10 mouse cellular contexts compared by ENCODE assay signal in the genomic region with DNA sequence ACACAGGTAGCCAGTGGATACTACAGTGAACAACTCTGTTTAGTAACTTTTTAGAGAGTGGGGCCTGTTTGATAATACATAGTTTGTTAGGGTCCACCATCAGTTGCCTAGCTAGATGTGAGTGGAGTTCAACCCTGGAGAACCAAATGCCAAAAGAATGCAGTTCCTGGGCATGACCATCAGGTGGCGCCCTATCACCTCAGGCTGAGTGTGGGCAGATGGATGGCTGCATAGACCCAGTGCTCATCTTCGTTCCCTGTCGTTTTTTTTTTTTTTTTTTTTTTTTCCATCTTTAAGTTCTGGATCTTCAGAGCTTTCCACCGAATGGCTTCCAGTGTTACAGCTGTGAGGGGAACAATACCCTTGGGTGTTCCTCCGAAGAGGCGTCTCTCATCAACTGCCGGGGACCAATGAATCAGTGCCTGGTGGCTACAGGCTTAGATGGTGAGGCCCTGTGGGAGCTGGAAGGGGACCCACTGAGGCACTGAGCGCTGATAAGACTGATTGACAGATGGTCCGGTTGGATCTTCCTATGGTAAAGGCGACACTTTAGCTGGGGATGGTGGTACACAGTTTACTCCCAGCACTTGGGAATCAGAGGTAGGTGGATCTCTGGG. TPM values are rescaled to one million over a fixed set of nuclear protein-coding genes. Genes with fewer than 3 reads are reported as not detected.
A peak's percentile ranks its signal among the peaks of the same experiment; 100 is the strongest.
DNase-seq lines count a peak whose midpoint lies in the region; ATAC-seq and TF ChIP-seq lines count a peak whose summit lies in the region.
"Had no signal": no experiment of that assay in that cellular context is flagged by ENCODE, and none has a peak within 500 bp of the region (broad histone marks: within the 10 kb centered on the region; RNA-seq: fewer than 3 reads in every experiment).

No protein-coding gene starts in this region.

- H3K27me3 ChIP-seq in forebrain, postnatal 0 days (ENCODE audit: insufficient read depth, low read length) = no peaks in the 10 kb centered on the region
- H3K27me3 ChIP-seq in liver, adult 2 months (ENCODE audit: control insufficient read depth, insufficient read depth, low read length) = no peaks in the 10 kb centered on the region
- H3K27me3 ChIP-seq in testis, adult 2 months (ENCODE audit: control insufficient read depth, insufficient read depth, low read length) = no peaks in the 10 kb centered on the region

- no peaks in the 10 kb centered on the region for H3K9me3 ChIP-seq in forebrain, postnatal 0 days (ENCODE audit: low read length)

- TF ChIP-seq CTCF in forebrain, postnatal 0 days (IDR thresholded peaks at IDR 0.05; ENCODE audit: low read depth) = peak; percentile 90
- TF ChIP-seq CTCF in liver, adult 2 months (IDR thresholded peaks at IDR 0.05; ENCODE audit: low read depth, low read length) = peak; percentile 98
- TF ChIP-seq CTCF in testis, adult 2 months (IDR thresholded peaks at IDR 0.05; ENCODE audit: control insufficient read depth, insufficient read depth, insufficient replicate concordance, low read depth, low read length) = peak; percentile 96

- 45% methylated on average over 10 of the region's 10 CpGs for WGBS in forebrain, postnatal 0 days
- 55% methylated on average over 10 of the region's 10 CpGs for WGBS in liver, adult 2 months

- peak; percentile 74 to 81 for DNase-seq in left cerebral cortex, adult 18-20 months (ENCODE audit: low spot score in 2 of 2)
- no peak for DNase-seq in left cerebral cortex, adult 11 months (ENCODE audit: low spot score)
- peak; percentile 81 to 82 for DNase-seq in cerebellum, adult 18-20 months
- DNase-seq in forebrain, postnatal 0 days = peak; percentile 58
- peak; percentile 43 to 62 for DNase-seq in kidney, adult 8-10 months
- DNase-seq in liver, adult 2 months (ENCODE audit: extremely low read depth, low read depth, low spot score) = peak; percentile 56
- DNase-seq in naive thymus-derived CD4-positive, alpha-beta T cell, adult 2 months (ENCODE audit: low read depth) = peak; percentile 87

- ATAC-seq in forebrain, postnatal 0 days = peak; percentile 46; the same call in 1 of the 2 replicates

- H3K27ac ChIP-seq in forebrain, postnatal 0 days (ENCODE audit: low read depth, low read length) = no peak overlapping the region
- peak overlapping the region; percentile 77 for H3K27ac ChIP-seq in liver, adult 2 months (replicated peaks; ENCODE audit: insufficient read depth, low read depth, low read length)
- no peak overlapping the region for H3K27ac ChIP-seq in testis, adult 2 months (ENCODE audit: control insufficient read depth, insufficient read depth, low read depth, low read length)

- 0 out of 2 replicates have a peak, but pooled peaks cover 5% of the 10 kb centered on the region for H3K4me1 ChIP-seq in forebrain, postnatal 0 days (ENCODE audit: insufficient read depth)
- H3K4me1 ChIP-seq in liver, adult 2 months (ENCODE audit: control insufficient read depth, insufficient read depth, low read length) = peaks cover 6% of the 10 kb centered on the region
- peaks cover 20% of the 10 kb centered on the region for H3K4me1 ChIP-seq in testis, adult 2 months (ENCODE audit: control insufficient read depth, insufficient read depth, low read length)

- no peaks in the 10 kb centered on the region for H3K36me3 ChIP-seq in forebrain, postnatal 0 days (ENCODE audit: insufficient read depth)
- H3K36me3 ChIP-seq in liver, adult 2 months (ENCODE audit: control insufficient read depth, insufficient read depth, low read length) = no peaks in the 10 kb centered on the region
- H3K36me3 ChIP-seq in testis, adult 2 months (ENCODE audit: control insufficient read depth, insufficient read depth, low read length) = no peaks in the 10 kb centered on the region

- no peak for TF ChIP-seq POLR2A in liver, adult 2 months (IDR thresholded peaks at IDR 0.05; ENCODE audit: extremely low read depth, insufficient read depth, low read length)
- no peak for TF ChIP-seq POLR2A in testis, adult 2 months (IDR thresholded peaks at IDR 0.05; ENCODE audit: control insufficient read depth, low read depth, low read length)

- no peak overlapping the region for H3K9ac ChIP-seq in forebrain, postnatal 0 days
- H3K9ac ChIP-seq in liver, adult 2 months (ENCODE audit: low read depth, low read length) = 0 out of 2 replicates have a peak overlapping the region, but pooled peaks have one; percentile 16

- H3K79me2 ChIP-seq in liver, adult 2 months (ENCODE audit: control insufficient read depth, insufficient read depth, low read length) = no peaks in the 10 kb centered on the region

- H3K4me3 ChIP-seq in forebrain, postnatal 0 days (ENCODE audit: low read depth, low read length) = no peak overlapping the region
- H3K4me3 ChIP-seq in liver, adult 2 months (ENCODE audit: insufficient read depth, low read depth, low read length) = no peak overlapping the region
- H3K4me3 ChIP-seq in testis, adult 2 months (ENCODE audit: control insufficient read depth, low read depth, low read length) = no peak overlapping the region

- H3K4me2 ChIP-seq in forebrain, postnatal 0 days (ENCODE audit: low read depth) = no peak overlapping the region

RNA-seq across cellular contexts. Expression of a gene that starts 7.8 kb away (rescaled TPM):
- total RNA-seq in left cerebral cortex, adult 18-20 months (2021) = 100 to 1,000 TPM; 207 to 219 TPM
- 412 and 434 TPM in 2 replicates for total RNA-seq in forebrain, postnatal 0 days (2014; rRNA removed)
- 102 and 107 TPM in 2 replicates for polyA plus RNA-seq in forebrain, postnatal 0 days (2015; fragmentation: Nextera tagmentation; extraction: Ambion mirVana)
- 2.1 and 3.5 TPM in 2 replicates for total RNA-seq in liver, adult 2 months (2014; rRNA removed)
- 5.3 and 6.5 TPM in 2 replicates for polyA plus RNA-seq in liver, adult 2 months (2012; rRNA removed)
- 1.8 and 2.5 TPM in 2 replicates for polyA plus RNA-seq in testis, adult 2 months (2012; rRNA removed)

RNA-seq across cellular contexts. Expression of a gene that starts 11.7 kb away (rescaled TPM):
- 1 to 10 TPM in 1 of 2 experiments, under 1 TPM in 1; 0.59 to 1.5 TPM for total RNA-seq in left cerebral cortex, adult 18-20 months (2021)
- 0.85 and 1.3 TPM in 2 replicates for total RNA-seq in forebrain, postnatal 0 days (2014; rRNA removed)
- 1.2 and 1.3 TPM in 2 replicates for polyA plus RNA-seq in forebrain, postnatal 0 days (2015; fragmentation: Nextera tagmentation; extraction: Ambion mirVana)
- 0.18 and 1.1 TPM in 2 replicates for total RNA-seq in liver, adult 2 months (2014; rRNA removed)
- polyA plus RNA-seq in liver, adult 2 months (2012; rRNA removed) = 0.22 and 0.97 TPM in 2 replicates
- 0.38 TPM in 1 of 2 replicates, not detected in the other for polyA plus RNA-seq in testis, adult 2 months (2012; rRNA removed)

RNA-seq across cellular contexts. Expression of a gene that starts 21.9 kb away (rescaled TPM):
- under 1 TPM in 1 of 2 experiments, not detected in 1; 0.37 TPM for total RNA-seq in left cerebral cortex, adult 18-20 months (2021)
- total RNA-seq in forebrain, postnatal 0 days (2014; rRNA removed) = not detected in 2 replicates
- not detected in 2 replicates for polyA plus RNA-seq in forebrain, postnatal 0 days (2015; fragmentation: Nextera tagmentation; extraction: Ambion mirVana)
- total RNA-seq in liver, adult 2 months (2014; rRNA removed) = not detected in 2 replicates
- 0.20 TPM in 1 of 2 replicates, not detected in the other for polyA plus RNA-seq in liver, adult 2 months (2012; rRNA removed)
- polyA plus RNA-seq in testis, adult 2 months (2012; rRNA removed) = 1,510 and 1,812 TPM in 2 replicates
- total RNA-seq: adrenal gland, postnatal 4 days had no signal

RNA-seq across cellular contexts. Expression of a gene that starts 32.8 kb away (rescaled TPM):
- total RNA-seq in left cerebral cortex, adult 18-20 months (2021) = 10 to 100 TPM; 47.7 to 49.3 TPM
- 196 and 242 TPM in 2 replicates for total RNA-seq in forebrain, postnatal 0 days (2014; rRNA removed)
- polyA plus RNA-seq in forebrain, postnatal 0 days (2015; fragmentation: Nextera tagmentation; extraction: Ambion mirVana) = 258 and 279 TPM in 2 replicates
- total RNA-seq in liver, adult 2 months (2014; rRNA removed) = 1.4 TPM in 2 replicates
- 2.3 and 3.3 TPM in 2 replicates for polyA plus RNA-seq in liver, adult 2 months (2012; rRNA removed)
- polyA plus RNA-seq in testis, adult 2 months (2012; rRNA removed) = 16.8 and 20.3 TPM in 2 replicates

RNA-seq across cellular contexts. Expression of a gene that starts 38.2 kb away (rescaled TPM):
- total RNA-seq in left cerebral cortex, adult 18-20 months (2021) = not detected
- total RNA-seq in forebrain, postnatal 0 days (2014; rRNA removed) = not detected in 2 replicates
- polyA plus RNA-seq in forebrain, postnatal 0 days (2015; fragmentation: Nextera tagmentation; extraction: Ambion mirVana) = 0.13 and 0.31 TPM in 2 replicates
- not detected in 2 replicates for total RNA-seq in liver, adult 2 months (2014; rRNA removed)
- not detected in 2 replicates for polyA plus RNA-seq in liver, adult 2 months (2012; rRNA removed)
- polyA plus RNA-seq in testis, adult 2 months (2012; rRNA removed) = 144 and 154 TPM in 2 replicates
- total RNA-seq: adrenal gland, postnatal 4 days; left cerebral cortex, postnatal 25 days had no signal

Comparison
In these comparisons a context has a peak if more than half of its experiments do, and no peak if none do; other contexts are left out.
1. RNA of a gene that starts 7.8 kb away (total RNA-seq): 412 to 434 TPM in forebrain, postnatal 0 days and 207 to 219 TPM in left cerebral cortex, adult 18-20 months; 2.1 to 3.5 TPM in liver, adult 2 months; every median in the first group is over 10 times any median in the second.
2. Peak in every context shown above with its lines, with median percentiles within 50 percentile points of each other: CTCF ChIP-seq.